Mouse (Mus musculus): Measurements from ENCODE around the gene P4ha1. TPM values are rescaled to one million over a fixed set of nuclear protein-coding genes. Genes with fewer than 3 reads are reported as not detected.

Gene P4ha1
- polyA plus RNA-seq, 1 experiment: 0.25 TPM

DNA sequence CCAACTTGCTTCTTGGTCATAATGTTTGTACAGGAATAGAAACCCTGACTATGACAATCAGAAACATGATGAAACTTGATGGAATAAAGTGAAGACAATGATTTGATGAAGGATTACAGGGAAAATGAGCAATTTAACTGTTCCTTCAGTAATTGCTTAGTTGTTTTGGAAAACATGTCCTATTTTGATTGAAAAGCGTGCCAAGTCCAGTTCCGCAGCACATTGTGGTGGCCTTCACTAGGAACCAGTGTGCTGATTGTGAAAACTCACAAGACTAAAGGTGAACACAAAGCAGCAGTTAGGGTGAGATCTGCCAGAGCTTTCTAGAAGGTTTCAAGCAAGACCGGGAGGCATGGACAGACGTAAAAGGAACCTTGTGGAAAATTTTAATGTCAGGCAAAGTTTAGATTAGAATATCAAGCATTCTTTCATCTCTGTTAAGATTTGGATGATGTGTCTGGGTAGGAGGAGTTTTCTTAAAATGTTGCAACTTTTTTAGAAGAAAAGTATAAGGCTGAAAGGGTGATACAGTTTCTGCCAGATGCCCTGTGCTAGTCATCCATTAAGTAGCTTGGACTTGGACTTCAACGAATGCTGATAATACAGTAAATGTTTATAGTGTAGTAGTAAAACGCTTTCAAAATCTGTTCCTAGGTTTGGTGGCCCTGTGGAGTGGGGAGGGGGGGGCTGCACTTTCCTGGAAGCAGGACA, 8.6 kb downstream of the P4ha1 start:
- no peak overlapping the region for H3K4me3 ChIP-seq (replicated peaks)
- no peak for TF ChIP-seq TAL1 (IDR thresholded peaks at IDR 0.05; ENCODE audit: low read length)
- TF ChIP-seq GATA1 (IDR thresholded peaks at IDR 0.05; ENCODE audit: low read length): no peak
- no peaks in the 10 kb centered on the region for H3K9me3 ChIP-seq (ENCODE audit: control insufficient read depth, low read length)
- H3K27me3 ChIP-seq (ENCODE audit: control insufficient read depth): no peaks in the 10 kb centered on the region
- peaks cover 52% of the 10 kb centered on the region for H3K4me1 ChIP-seq (ENCODE audit: control insufficient read depth)
- peaks cover 9% of the 10 kb centered on the region for H3K36me3 ChIP-seq (ENCODE audit: control insufficient read depth)

GRCm38 (mm10) chr10:59333400-59333799, 10.3 kb downstream of the P4ha1 start:
- TF ChIP-seq TAL1 (IDR thresholded peaks at IDR 0.05; ENCODE audit: low read length) (no peak), GATA1 (IDR thresholded peaks at IDR 0.05; ENCODE audit: low read length) (no peak)

DNA sequence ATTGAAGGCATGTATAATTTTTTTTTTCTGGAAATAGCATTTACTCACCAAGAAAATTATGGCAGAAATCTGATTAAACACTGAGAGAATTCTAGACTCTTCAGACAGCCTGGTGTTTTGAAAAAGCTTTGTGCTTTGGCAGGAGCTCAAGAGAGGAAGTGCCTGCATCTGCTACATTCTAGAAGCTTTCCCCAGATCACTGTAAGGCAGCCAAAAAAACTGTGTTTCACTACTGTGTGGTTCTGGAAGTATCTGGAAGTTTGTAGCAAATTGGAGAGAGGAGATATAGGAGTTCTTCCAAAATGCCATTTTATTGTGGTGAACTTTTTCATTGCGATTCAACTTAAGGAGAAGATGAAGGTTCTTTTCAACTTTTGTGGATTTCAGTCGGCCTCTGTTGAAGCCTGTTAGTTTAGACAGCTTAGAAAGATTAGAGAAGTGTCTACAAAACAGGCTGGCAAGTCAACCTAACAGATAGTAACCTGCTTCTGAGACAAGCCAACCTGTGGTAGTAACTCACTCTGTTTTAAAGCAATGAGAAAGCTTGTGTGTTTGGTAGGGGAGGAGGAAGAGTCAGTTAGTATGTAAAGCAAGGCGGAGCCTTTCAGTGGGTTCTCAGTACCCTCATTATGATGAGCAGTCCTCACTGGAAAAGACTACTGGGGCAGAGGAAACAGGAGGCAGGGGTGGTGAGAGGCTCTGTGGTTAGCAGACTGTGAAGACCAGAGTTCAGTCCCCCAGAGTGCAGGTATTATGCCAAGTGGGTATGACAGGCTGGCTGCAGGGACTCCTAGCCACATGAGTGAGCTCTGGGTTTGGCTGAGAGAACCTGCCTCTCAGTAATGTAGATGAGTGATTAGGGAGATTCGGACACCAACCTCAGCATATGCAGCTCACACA, 12.1 kb downstream of the P4ha1 start:
- Histone ChIP-seq H3K4me3 (replicated peaks) (no peak overlapping the region), H3K36me3 (ENCODE audit: control insufficient read depth) (peaks cover 21% of the 10 kb centered on the region), H3K9me3 (ENCODE audit: control insufficient read depth, low read length) (no peaks in the 10 kb centered on the region), H3K27me3 (ENCODE audit: control insufficient read depth) (no peaks in the 10 kb centered on the region), H3K4me1 (ENCODE audit: control insufficient read depth) (peaks cover 42% of the 10 kb centered on the region)
- TF ChIP-seq GATA1 (IDR thresholded peaks at IDR 0.05; ENCODE audit: low read length) (no peak), TAL1 (IDR thresholded peaks at IDR 0.05; ENCODE audit: low read length) (no peak)

More at GRCm38 (mm10) chr10:59333400-59333799, 10.3 kb downstream of the P4ha1 start:
- no peaks in the 10 kb centered on the region for H3K27me3 ChIP-seq (ENCODE audit: control insufficient read depth)
- H3K36me3 ChIP-seq (ENCODE audit: control insufficient read depth): peaks cover 16% of the 10 kb centered on the region
- H3K9me3 ChIP-seq (ENCODE audit: control insufficient read depth, low read length): no peaks in the 10 kb centered on the region
- H3K4me1 ChIP-seq (ENCODE audit: control insufficient read depth): peaks cover 50% of the 10 kb centered on the region
- H3K4me3 ChIP-seq (replicated peaks): no peak overlapping the region

- Histone ChIP-seq H3K36me3 (ENCODE audit: control insufficient read depth) (peaks cover 28% of the 10 kb centered on the region), H3K27me3 (ENCODE audit: control insufficient read depth) (no peaks in the 10 kb centered on the region), H3K4me3 (replicated peaks) (no peak overlapping the region), H3K9me3 (ENCODE audit: control insufficient read depth, low read length) (no peaks in the 10 kb centered on the region), H3K4me1 (ENCODE audit: control insufficient read depth) (peaks cover 33% of the 10 kb centered on the region)
- TF ChIP-seq TAL1 (IDR thresholded peaks at IDR 0.05; ENCODE audit: low read length): no peak
- no peak for TF ChIP-seq GATA1 (IDR thresholded peaks at IDR 0.05; ENCODE audit: low read length)
These were observed 13.0 kb downstream of the P4ha1 start for GRCm38 (mm10) chr10:59336124-59336523.

DNA sequence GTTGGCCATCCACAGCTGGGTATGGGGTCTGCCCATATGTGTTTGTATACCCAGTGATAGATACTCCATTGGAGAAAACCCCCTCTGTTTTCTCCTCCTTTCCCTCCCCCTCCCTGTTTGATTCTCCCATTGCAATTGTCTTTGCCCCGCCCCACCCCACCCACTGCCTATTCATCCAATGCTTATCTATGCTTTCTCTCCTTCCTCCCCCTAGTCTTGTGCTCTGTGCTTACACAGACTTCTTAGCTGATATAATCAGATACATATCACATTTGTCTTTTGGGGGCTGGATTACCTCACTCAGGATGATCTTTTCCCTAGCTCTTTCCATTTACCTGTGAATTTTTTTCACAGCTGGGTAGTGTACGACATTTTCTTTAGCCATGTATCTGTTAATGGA, 23.5 kb downstream of the P4ha1 start:
- peaks cover 78% of the 10 kb centered on the region for H3K36me3 ChIP-seq (ENCODE audit: control insufficient read depth)
- H3K9me3 ChIP-seq (ENCODE audit: control insufficient read depth, low read length): no peaks in the 10 kb centered on the region
- no peaks in the 10 kb centered on the region for H3K27me3 ChIP-seq (ENCODE audit: control insufficient read depth)
- TF ChIP-seq GATA1 (IDR thresholded peaks at IDR 0.05; ENCODE audit: low read length): no peak
- no peak for TF ChIP-seq TAL1 (IDR thresholded peaks at IDR 0.05; ENCODE audit: low read length)
- H3K4me3 ChIP-seq (replicated peaks): no peak overlapping the region
- H3K4me1 ChIP-seq (ENCODE audit: control insufficient read depth): peaks cover 55% of the 10 kb centered on the region

GRCm38 (mm10) chr10:59348200-59348599, 25.1 kb downstream of the P4ha1 start:
- Histone ChIP-seq H3K9me3 (ENCODE audit: control insufficient read depth, low read length) (no peaks in the 10 kb centered on the region), H3K27me3 (ENCODE audit: control insufficient read depth) (no peaks in the 10 kb centered on the region), H3K4me3 (replicated peaks) (no peak overlapping the region), H3K36me3 (ENCODE audit: control insufficient read depth) (peaks cover 81% of the 10 kb centered on the region), H3K4me1 (ENCODE audit: control insufficient read depth) (peaks cover 55% of the 10 kb centered on the region)
- TF ChIP-seq TAL1 (IDR thresholded peaks at IDR 0.05; ENCODE audit: low read length) (peak; percentile 88), GATA1 (IDR thresholded peaks at IDR 0.05; ENCODE audit: low read length) (peak; percentile 94)

- peaks cover 76% of the 10 kb centered on the region for H3K36me3 ChIP-seq (ENCODE audit: control insufficient read depth)
- H3K27me3 ChIP-seq (ENCODE audit: control insufficient read depth): no peaks in the 10 kb centered on the region
- no peak overlapping the region for H3K4me3 ChIP-seq (replicated peaks)
- TF ChIP-seq TAL1 (IDR thresholded peaks at IDR 0.05; ENCODE audit: low read length): no peak
- no peak for TF ChIP-seq GATA1 (IDR thresholded peaks at IDR 0.05; ENCODE audit: low read length)
- H3K9me3 ChIP-seq (ENCODE audit: control insufficient read depth, low read length): no peaks in the 10 kb centered on the region
- H3K4me1 ChIP-seq (ENCODE audit: control insufficient read depth): peaks cover 55% of the 10 kb centered on the region
These were observed 26.4 kb downstream of the P4ha1 start for GRCm38 (mm10) chr10:59349536-59349935.

DNA sequence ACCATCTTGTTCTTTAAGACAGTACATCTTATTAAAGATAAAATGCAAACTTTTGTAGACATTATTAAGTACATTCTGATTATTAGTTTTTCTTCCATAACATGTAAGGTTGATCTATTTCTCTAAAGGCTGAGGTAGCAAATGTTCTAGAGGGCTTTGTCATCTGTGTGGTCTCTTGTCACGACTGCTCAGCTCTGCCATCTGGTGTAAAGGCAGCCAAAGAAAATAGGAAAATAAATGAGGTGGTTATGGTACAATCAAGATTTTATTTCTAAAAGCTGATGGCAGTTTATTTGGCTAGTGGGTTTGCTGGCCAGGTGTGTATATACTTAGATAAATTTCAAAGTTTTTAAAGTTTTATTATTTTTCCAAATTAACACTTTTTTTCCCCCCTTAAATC, 30.0 kb downstream of the P4ha1 start:
- TF ChIP-seq TAL1 (IDR thresholded peaks at IDR 0.05; ENCODE audit: low read length) (no peak), GATA1 (IDR thresholded peaks at IDR 0.05; ENCODE audit: low read length) (no peak)
- Histone ChIP-seq H3K4me3 (replicated peaks) (no peak overlapping the region), H3K4me1 (ENCODE audit: control insufficient read depth) (peaks cover 25% of the 10 kb centered on the region), H3K27me3 (ENCODE audit: control insufficient read depth) (no peaks in the 10 kb centered on the region), H3K36me3 (ENCODE audit: control insufficient read depth) (peaks cover 77% of the 10 kb centered on the region), H3K9me3 (ENCODE audit: control insufficient read depth, low read length) (no peaks in the 10 kb centered on the region)

DNA sequence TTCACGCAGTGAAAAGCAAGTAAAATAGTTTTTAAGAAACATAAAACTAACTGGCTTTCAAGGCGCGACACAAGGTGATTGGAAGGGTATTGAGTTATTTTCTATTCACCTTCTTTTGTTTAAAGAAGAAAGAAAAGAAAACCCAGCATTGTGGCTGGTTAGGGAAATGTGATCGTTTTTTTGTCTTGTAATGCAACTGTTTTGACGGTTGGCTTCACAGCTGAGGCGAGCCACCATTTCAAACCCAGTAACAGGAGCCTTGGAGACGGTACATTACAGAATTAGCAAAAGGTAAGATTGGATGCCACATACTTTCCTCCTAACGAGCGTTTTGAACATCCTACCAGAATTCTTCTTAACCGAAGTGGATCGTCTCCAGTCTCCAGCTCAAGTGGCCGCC, 31.0 kb downstream of the P4ha1 start:
- Histone ChIP-seq H3K27me3 (ENCODE audit: control insufficient read depth) (no peaks in the 10 kb centered on the region), H3K9me3 (ENCODE audit: control insufficient read depth, low read length) (no peaks in the 10 kb centered on the region), H3K4me3 (replicated peaks) (no peak overlapping the region), H3K36me3 (ENCODE audit: control insufficient read depth) (peaks cover 72% of the 10 kb centered on the region), H3K4me1 (ENCODE audit: control insufficient read depth) (peaks cover 16% of the 10 kb centered on the region)
- TF ChIP-seq TAL1 (IDR thresholded peaks at IDR 0.05; ENCODE audit: low read length) (no peak), GATA1 (IDR thresholded peaks at IDR 0.05; ENCODE audit: low read length) (no peak)

Data from erythroblast, embryonic 14.5 days (primary cell).